Mouse (Mus musculus) cerebellum, adult 11-12 months (tissue): ENCODE measurements around the gene Mras.

Source experiments
- DNase-seq: peaks from one replicate; pipeline ENCODE4 v3.0.0; 2022

The Mras gene

DNA sequence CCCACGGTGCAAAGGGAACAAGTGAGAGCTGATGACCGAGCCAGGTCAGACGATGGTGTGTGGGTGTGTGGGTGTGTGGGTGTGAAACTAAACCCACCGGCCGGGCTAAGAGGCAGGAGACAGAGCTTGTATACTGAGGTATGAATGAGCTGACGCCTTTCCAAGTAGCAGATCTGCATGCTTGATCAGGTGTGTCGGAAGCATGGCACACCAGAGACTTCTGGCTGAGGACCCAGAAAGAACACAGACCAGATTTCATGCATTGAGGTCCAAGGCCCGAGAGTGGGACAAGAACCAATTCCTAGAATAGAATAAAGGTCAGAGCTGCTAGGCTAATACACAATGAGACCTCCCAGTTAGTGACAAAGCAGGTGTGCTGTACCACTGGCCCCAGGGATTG lies 1.9 kb upstream of the Mras start:
- peak; percentile 20 for DNase-seq

DNA sequence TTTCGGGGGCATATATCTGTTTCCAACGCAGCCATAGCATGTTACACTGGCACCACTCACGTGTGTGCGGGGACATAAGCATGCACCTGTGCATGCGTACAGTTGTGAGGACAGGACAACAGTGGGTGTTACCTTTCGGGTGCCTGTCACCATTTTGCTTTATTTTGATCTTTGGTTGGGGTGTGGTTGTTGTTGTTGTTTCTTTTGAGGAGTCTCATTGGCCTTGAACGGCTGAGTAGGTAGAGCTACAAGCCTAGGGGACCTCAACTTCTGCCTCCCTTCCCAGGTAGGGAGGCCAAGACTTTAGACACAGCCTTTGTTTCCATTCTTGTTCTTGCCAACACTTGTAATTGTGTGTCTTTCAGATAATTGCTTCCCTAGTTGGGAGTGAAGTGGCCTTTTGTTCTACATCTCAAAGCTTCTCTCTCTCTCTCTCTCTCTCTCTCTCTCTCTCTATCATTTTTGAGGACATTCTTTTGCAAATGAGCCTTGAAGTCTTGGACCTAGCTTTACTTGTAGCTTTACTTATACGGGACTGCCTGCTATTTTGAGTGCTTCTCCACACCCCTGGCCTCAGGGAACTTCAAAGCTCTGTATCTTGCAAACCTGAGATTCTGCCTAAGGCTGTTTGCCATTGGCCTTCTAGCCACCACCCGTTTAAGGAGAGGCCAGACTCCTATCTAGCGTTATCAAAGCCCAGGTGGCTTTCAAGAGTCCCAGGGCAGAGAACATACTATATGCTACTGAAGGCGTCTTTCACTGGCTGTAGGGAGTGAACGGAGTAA lies 792 bp upstream of the Mras start:
- DNase-seq = peak; percentile 25

DNA sequence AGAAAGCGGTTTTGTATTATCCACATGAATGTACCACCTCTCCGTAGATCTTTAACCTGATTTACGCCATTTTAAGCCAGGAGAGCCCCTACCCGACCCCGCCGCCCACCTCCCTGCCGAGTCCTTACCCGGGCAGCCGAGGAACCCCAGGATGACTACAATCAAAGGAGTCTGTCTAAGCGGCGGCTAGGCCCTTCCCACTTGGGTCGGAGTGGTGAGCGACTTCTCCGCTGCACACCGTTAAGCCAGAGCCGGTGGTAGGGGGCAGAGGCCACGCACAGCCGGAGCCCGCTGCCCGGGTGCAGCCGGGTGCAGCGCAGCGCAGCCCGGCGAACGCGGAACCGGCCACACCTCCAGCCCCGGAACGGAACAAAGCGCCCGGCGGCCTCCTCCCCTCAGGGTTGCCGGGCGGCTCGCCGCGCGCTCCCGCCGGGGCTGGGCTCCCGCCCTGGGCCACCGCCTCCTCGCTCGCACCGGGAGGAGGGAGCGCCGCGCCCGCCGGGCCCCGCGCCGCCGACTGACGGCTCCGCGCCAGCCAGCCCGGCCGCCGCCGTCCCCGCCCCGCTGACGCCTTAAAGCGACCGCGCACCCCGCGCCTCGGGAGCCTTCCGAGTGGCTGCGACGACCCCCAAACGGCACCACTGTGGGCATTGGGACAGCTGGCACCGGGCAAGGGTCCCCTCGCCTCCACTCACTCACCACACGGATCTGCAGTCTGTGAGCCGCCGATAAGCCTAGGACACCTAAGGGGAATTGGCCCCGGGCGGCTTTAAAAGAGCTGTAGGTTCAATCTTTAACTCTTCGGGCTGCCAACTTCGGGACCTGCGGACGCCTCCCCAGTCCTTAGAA lies 775 bp downstream of the Mras start:
- peak; percentile 82 for DNase-seq

DNA sequence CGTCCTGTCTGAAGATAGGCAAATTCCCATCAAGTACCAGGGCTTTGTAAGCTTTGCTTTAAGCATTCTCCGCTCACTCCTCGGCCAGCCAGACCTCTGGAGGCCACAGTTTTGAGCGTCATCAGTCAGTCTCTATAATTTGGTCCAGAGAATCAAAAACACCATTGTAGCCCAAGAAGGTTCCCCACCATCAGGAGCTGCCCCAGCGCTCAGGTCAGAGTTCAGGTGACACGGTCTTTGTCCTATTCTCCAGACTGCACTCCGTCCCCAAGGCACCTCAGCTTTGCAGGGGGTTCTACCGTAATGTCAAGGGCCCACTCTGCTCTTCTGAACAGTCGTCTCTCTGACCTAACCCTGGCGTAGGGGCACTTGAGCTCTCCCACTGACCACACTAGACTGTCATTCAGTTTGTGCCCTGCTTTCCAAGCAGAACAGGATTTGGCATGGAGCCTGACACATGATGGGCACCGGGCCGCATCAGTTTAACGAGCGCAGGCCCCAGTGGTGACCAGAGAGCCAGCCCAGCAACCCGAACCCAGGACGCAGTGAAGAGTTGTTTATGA lies 1.5 kb downstream of the Mras start:
- DNase-seq = peak; percentile 64

DNA sequence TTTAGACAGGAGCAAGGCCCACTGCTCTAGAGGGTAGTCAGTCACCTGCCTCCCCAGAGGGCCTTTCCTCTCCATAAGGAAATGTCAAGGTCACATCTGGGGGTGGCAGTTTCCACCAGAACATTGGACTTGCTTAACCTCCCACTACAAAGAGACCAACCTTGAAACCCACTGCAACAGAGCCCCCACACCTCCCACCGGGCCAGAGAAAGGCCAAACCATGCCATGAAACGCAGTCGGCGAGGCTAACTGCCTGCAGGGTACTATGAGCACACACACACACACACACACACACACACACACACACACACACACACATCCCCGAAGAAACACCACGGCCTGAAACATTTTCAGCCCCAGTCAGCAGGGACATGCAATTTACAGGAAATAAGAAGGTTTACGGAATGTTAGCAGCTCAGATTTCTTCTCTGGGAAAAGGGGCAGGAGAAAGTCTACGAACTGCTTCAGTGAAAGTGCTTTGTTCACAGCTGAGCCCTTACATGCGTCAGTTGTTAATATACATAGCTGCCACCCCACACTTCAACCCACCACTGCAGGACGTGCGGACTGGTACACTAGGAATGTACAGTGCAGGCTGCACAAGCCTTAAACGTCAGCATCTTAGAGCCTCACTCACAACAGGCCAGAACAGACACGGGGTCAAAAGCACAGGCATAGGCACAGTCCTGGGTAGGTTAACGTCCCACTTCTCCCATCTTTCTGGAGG lies 2.1 kb downstream of the Mras start:
- DNase-seq = peak; percentile 21

DNA sequence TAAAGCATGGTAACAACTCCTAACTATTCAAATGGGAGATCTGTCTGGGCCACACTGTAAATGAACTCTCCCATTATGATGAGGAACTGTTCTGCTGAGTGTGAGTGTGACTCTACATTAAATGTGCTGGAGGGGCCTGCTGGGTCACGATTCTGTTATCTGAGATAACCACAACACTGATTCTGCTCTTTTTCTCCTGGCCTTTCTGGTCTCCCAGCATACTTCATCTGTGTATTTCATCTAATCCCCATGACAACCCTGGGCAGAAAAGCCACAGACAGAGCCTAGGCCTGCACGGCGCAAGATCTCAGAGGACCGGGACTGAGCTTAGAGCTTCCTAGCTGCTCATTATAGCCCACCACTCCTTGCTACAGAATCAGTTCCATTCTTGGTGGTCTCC lies 4.7 kb downstream of the Mras start:
- no peak for DNase-seq

DNA sequence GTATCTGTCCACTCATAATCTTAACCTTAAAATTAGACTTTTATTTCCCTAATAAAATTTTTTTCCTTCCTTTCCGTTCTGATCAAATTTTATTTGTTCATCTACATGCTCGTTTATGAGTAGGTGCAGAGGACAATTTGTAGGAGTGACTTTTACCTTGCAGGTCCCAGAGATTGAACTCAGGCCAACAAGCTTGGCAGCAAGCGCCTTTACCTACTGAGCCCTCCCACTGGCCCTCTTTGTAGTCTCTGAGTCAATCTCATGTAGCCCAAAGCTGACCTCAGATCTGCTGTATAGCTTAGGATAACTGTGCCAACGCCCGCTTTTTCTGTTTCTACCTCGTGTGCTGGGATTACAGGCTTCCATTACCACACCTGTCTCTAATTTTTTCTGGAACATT lies 5.2 kb downstream of the Mras start:
- DNase-seq = peak; percentile 58

DNA sequence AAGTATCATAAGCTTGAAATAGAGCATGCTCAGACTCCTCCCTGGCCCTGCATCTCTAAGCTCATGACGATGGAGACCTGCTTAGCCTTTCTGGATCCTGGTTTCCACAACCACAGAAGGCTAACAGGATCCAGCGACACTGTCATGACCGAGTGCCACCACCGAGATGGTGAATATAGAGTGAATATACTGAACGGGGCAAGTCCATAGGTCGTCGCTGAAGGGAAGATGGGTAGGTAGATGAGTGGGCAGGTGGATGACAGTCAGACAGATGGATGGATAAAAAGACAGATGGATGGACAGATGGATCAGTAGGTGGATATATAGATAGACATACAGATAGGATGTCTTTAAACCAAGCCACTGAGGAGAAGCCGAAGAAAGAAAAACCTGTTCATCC lies 5.8 kb downstream of the Mras start:
- no peak for DNase-seq

DNA sequence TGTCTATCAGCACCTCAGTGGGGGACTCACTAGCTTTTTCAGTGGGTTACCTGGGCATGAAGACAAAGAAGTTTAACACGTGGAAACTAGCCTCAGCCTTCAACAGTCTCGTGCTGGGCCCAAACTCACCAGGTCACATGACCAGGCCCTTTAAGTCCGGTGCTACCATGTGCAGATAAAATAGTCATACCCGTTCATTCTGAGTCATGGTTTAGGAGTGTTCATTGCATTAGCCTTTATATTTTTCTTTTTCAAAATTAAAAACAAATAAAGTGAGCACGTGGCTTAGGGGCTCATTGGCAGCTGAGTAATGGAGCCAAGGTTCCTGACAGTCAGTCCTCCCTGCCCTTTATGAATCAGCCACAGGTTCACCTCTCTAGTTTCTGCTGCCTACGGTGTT lies 6.4 kb downstream of the Mras start:
- DNase-seq = no peak

DNA sequence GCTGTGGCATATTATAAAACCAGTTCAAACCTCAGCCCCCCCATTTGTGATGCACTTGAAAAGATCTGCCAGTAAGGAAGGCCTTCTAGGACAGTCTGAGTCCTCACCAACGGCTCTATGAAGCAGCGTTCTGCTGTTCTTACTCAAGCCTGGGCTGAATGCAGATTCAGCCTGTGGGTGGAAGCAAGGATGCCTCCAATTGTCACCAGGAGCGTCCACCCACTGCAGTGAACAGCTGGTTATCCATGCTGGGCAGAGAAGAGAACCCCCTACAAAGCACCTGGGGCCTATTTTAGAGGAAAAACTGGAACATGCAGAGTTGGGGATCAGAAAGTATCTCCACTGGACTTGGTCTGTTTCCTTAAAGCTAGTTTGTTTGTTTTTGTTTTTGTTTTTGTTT lies 7.3 kb downstream of the Mras start:
- DNase-seq = no peak

DNA sequence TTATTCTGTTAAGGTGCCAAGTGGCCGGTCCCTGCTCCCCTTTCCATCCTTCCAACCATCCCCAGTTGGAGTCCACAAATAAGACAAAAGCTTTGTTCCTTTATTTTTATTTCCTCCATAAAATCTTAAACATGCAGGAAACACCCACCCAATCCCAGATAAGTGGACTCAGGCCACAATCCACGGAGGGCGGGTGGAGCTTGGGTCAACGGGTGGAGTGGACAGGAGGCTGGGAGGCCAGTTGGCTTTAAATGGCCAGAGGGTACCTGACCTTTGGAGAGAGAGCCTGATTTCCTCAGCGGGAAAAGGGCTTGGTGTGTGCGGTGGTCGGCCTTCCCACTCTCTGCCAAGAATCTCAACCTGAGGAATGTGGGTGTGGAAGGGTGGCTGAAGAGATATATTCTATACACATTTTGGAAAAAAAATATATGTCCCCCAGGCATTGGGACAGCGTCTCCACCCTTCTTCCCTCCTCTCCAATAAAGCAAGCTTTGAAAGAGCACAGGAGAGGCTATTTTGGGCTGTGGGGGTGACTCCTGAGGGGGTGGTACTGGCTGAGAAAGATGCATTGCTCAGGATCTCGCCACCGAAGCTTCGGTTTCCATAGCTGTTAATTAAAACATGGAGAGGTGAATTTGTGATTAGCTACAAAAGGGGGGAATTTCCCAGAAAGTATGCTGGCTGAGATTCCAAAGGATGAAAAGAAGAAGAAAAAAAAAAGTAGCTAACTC lies 8.4 kb downstream of the Mras start:
- no peak for DNase-seq

DNA sequence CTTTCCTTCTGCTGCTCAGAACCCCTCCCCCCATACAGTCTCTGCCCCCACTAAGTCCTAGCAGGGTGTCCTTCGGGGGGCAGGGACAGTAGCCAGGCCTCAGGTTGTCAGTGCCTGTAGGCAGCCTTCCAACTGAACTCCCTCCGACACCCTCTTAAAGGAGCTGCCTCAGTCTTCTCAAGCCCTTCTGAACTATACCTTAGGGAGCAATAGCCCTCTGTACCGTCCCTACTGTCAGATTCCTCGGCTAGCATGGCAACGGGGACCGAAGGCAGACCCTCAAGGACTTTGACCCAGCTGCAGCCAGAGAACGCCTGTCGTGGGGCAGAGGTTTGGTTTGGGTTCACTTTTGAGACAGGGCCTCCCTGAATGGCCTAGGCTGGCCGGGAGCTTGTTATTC lies 11.9 kb downstream of the Mras start:
- no peak for DNase-seq

DNA sequence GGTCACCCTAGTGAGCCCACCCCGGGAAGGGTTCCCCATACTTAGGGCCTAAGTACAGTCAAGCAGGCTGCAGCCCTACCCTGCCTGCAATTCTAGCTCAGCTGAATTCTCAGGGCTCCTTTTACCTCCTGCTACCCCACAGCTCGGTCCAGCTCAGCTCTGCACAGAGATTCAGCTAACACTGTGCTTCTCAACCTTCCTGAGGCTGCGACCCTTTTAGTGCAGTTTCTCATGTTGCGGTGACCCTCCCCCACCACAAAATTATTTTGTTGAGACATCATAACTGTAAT lies 12.7 kb downstream of the Mras start:
- no peak for DNase-seq

DNA sequence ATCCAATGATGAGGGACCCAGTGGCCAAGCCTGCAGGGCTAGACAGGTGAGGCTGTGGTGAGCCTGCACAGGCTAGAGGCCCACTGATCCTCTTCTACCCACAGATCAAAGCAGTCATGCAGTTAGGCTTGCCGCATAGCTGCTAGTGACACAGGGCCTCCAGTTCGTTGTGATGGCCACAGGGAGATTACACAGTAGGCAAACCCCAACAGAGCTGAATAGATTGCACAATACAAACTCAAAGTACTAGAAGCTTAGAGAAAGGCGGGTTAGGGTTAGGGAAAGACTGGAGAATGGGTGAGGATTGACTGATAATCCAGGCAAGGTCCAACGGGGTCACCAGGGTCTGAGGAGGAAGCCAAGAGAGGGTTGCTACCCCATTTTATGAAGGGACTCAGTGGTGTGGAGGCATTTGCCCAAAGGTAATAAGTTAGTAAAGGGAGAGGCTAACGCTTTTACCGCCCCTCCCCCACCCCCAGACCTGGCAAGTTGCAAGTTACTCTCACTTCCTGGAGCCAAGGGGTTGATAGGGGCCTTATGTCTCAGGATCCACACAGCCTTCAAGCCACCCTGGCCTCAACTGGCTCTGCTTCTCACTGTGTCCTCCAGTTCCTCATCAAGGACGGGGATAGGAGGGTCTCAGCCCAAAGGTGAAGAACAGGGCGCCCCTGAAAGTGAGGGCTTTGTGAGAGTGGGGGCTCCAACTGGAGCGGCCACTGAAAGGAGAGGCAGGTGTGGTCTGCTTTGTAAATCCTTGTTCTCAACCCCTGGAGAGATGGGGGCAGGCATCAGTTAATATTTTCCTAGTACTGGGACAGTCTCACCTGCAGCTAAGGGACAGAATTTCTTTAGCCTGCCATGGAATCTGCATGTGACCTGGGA lies 13.2 kb downstream of the Mras start:
- no peak for DNase-seq

DNA sequence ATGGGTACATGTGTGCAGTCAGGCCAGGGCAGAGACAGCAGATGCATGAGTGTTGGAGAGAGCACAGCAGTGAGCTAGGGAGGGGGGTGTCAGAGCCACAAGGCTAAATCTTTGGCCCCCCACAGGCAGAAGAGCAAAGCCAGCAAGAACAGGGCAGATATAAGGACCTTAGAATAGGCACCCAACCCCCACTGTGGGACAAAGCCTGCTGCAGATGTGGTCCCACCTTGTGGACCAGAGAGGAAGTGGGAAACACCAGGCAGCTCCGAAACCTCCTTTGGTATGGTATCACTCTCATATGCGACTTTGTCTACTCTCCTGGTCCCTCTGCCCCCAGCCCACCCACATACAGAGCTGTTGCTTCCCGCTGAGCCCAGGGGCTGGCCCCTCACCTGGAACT lies 15.3 kb downstream of the Mras start:
- no peak for DNase-seq

DNA sequence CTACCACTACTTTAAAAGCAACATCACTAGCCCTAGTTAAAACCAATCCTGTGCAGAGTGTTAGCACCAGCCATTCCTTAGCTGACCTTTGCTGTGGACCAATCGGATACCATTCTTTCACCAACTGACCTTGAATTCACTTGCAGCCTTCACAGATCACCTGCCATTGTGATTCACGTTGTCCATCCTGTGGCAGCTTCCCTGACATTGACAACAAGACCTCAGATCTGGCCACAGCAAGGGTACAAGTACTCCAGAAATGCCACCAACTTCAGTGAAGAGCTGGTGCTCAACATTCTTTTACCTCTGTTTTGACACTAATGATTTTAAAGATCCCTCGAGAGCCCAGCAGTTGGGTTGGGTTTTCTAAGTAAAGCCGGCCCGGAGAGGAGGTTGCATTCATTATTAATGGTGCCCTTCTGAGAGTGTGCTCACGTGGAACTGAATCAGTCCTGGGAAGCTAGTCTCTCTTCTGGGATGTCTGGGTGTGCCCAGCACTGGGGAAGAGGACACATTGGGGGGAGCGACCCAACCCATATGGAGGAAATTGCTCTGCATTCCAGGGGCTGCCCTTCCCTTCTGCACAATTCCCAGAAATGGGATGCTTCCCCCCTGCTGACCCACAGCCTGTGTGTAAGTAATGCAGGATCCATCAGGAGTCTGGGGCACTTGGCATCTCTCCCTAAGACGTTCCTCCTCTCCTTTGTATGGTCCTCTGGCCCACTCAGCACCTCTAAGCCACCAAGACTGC lies 17.1 kb downstream of the Mras start:
- no peak for DNase-seq

DNA sequence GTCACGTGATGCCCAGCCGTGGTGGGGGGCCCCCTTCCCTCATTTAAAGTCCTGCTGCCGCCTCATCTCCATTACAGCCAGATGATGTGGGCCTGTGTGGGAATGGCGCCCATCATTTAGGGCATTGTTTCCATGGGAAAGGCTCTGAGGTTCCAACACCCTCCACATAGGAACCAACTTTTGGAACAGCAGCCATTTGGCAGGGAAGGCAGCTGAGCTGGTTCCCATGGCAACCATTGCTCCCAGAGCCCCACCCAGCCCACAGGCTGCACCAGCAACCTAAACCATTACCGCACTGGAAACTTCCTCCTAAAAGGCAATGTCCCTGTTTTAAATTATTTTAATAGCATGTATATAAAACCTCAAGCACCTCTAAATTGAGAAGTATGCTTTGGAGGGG lies 18.8 kb downstream of the Mras start:
- DNase-seq = peak; percentile 22

DNA sequence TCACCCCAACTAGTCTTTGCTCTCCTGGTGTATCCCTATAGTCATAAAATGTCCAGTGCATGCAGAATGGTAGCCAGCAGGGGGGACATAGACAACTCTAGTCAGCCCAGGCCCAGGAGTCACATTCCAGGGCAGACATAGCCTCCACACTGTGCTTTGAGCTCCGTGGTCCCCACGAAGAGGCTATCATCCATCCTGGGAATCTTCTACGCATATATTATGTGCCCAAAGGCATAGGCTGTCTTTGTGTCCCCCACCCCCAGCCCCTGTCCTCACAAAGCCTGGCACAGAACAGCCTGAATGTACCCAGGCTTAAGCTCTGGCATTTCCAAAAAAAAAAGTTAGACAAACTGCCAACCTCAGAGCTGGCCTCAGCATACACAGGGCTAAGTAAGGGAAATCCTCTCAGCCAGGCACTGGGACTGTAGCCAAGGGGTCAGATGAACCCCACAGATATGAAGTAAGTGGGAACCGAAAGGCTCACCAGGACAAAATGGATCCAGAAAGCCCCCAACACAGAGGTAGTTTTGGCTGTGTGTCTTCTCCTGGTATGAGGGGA lies 19.8 kb downstream of the Mras start:
- DNase-seq = no peak

DNA sequence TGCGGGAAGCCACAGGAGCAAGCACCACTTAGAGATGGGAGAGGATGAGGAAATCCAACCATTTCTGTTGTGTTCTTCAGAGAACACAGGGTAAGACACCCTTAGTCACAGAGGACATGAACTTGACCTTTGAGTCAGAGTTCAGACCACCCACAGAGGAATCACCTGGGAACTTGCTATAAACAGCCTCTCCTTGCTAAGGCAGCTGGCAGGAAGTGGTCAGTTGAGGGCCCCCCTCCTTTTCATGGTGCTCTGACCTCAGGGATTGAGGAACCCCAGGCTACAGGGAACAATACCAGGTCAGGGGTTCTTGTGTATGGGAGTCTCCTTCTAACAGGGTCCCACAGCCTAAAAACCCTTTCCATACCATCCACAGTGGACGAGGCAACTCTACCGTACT lies 20.4 kb downstream of the Mras start:
- no peak for DNase-seq

DNA sequence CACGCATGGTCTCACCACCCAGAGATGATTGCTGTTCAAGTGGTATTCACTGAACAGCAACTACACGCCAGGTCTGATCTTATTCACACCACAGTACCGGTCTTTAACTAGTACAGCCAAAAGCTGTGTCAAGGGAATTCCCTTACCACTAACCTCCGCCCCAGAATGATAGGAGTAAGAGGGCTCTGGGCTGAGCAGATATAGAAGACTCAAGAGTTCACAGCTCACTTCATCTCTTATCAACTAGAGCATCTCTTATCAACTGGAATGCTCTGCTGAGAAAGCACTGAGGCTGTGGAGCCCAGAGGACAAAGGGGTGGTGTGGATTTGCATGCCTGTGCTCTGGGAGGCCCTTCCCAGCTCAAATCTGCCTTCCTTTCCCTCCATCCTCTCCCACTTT lies 25.4 kb downstream of the Mras start:
- no peak for DNase-seq

DNA sequence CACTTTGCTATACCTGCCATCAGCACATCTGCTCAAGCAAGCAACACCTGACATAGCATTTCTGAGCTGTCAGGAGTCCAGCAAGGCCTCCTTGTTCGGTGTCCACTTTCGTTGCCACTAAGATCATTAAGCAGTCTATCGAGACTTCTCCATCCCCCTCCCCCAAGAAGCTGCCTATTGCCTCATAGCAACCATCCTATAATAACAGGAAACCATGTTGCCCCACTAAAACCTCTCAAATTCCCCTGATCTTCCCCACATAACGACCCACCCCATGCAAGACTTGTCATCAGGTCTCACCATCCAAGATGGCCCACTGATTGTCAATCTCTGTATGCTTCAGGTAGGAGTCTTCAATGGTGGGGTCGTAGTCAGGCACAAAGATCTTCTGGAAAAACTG lies 26.1 kb downstream of the Mras start:
- DNase-seq = no peak
